Mouse (Mus musculus): ENCODE results near the gene Psmd13. TPM values are rescaled to one million over a fixed set of nuclear protein-coding genes. Genes with fewer than 3 reads are reported as not detected.

The Psmd13 gene
- polyA plus RNA-seq (2021; fragmentation: Nextera tagmentation) = 96.9 and 105 TPM in 2 replicates
- long read RNA-seq, experiment 1, transcript Psmd13-201 (13 exons, 1,989 nt) = major isoform, 150 of 167 reads
- long read RNA-seq, experiment 1, partial matches to known transcripts = 13 of 167 reads
- long read RNA-seq, experiment 1, other reads (novel, unspliced or antisense) = 4 of 167 reads
- long read RNA-seq, experiment 2, transcript Psmd13-201 (13 exons, 1,989 nt) = major isoform, 383 of 400 reads
- long read RNA-seq, experiment 2, partial matches to known transcripts = 2 of 400 reads
- long read RNA-seq, experiment 2, other reads (novel, unspliced or antisense) = 11 of 400 reads

GRCm38 (mm10) chr7:140881696-140882468 is at the start of gene Psmd13, which contains the start of gene Sirt3:
TSS of gene Psmd13 (plus strand) at chr7:140881968.
TSS of gene Sirt3 (minus strand) at chr7:140882309.

DNA sequence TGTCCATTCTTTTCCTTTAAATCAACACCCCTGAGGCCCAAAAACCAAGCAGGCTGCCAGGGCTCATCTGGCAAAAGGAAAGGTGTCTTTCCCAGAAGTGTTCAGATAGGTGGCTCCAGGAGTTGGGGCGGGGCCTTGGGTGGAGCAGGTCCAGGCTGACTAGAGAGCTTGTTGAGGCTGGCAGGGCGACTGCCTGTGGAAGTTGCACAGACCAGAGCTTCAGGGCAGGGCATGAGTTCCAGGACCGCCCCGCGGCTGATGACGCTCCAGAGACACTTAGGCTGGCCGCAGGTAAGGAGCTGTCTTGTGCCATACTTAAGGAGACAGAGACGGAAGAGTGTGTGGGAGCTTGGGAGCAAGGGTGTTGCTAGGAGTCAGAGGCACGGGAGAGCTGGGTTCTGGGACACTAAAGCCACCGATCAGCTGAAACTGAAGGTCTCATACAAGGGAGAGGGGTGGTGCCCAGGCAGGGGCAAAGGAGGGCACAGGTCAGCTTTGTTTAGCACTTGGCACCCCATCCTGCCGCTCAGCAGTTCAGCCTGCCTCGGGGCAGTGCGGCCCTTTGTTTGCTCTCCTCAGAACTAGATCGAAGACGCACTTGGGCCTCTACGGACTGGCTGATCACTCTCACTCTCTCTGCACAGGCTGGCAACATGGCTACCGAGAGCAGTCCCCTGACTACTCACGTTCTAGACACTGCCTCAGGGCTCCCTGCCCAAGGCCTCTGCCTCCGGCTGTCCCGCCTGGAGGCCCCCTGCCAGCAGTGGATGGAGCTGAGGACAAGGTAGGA is 46.6 kb upstream of the Psmd13 start, which contains the start of gene Urah:
Gene Urah, plus strand, starts transcription at position 51 of the 790 bp plus-strand sequence.

GRCm38 (mm10) chr7:140844905-140845665 is 36.7 kb upstream of the Psmd13 start, which contains the start of gene Scgb1c1:
TSS of gene Scgb1c1 (plus strand) at chr7:140845547.

GRCm38 (mm10) chr7:140847755-140848580 is 33.8 kb upstream of the Psmd13 start, which contains the start of gene Odf3:
TSS of gene Odf3 (plus strand) at chr7:140847805.

DNA sequence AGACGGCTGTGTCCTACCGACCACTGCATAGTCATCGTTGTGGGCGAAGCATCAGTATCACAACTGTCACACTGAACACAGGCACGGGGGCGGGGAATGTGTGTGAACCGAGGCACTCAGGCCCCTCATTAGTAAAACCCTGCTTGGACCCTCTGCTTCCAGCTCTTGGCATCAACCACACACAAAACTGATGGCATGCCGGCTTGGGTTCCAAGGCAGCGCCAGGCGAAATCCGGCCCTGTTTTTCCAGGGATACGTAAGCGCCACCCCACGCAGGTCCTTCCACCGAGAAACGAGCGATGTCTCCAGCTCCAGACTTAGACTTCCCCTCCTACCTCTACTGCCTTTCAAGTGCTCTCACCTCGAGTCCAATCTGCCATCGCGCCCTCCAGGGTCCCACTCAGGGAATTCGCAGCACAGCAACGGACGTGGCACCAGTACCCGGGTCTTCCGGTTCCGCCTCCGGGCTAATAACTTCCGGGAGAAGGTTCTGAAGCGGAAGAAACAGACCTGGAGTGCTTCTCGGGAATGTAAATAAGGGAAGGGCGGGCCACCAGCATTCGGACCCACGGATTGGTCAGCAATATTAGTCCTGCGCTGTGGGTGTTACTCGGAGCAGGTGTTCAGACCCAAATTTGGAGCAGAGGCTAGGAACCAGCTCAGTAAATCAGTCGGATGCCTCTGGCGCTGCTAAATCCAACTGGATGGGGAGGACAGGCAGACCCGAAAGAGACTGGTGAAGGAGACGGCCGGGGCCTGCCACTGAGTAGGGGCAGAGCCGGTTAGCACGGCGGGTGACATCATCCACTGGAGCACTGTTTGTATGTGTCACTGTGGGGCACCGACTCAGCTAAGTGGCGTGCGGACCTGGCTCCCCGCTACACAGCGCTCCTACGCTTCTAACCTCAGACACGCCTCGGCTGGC is 25.6 kb upstream of the Psmd13 start, which contains the start of gene Gm45785:
Gene Gm45785, minus strand, starts transcription at position 472 of the 925 bp plus-strand sequence.

DNA sequence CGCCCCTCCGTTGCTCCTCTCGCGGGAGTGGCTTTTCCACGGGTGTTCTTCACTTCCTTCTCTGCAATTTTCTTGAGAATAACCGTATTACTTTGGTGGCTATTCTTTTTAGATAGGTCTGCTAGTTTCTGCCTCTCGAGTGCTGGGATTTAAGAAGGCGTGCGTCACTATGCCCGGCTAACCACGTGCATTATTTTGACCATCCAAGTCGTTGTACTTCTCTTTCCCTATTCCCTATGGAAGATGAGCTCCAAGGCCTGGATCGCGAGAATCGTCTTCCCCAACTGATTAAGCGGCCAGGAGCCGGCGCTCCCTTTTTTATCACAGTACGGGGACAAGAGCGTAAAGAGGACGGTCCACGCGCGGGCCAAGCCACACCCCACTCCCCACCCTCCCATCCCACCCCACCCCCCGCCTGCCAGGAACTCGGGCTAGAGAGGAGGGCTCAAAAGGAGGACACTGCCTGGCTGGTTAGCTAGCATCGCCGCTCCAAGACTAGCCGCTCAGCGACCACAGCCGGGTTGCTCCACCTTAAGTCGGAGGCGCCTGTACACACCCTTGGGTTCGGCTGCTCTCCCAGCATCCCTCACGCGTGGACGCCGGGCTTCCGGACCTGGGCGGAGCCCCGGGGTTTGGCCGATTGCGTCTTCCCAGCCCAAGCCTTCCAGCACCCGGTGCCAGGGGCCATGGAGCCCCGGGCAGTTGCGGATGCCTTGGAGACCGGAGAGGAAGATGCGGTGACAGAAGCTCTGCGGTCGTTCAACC is 24.8 kb upstream of the Psmd13 start, which contains the start of gene Ric8a:
Gene Ric8a, plus strand, starts transcription at position 173 of the 765 bp plus-strand sequence.

DNA sequence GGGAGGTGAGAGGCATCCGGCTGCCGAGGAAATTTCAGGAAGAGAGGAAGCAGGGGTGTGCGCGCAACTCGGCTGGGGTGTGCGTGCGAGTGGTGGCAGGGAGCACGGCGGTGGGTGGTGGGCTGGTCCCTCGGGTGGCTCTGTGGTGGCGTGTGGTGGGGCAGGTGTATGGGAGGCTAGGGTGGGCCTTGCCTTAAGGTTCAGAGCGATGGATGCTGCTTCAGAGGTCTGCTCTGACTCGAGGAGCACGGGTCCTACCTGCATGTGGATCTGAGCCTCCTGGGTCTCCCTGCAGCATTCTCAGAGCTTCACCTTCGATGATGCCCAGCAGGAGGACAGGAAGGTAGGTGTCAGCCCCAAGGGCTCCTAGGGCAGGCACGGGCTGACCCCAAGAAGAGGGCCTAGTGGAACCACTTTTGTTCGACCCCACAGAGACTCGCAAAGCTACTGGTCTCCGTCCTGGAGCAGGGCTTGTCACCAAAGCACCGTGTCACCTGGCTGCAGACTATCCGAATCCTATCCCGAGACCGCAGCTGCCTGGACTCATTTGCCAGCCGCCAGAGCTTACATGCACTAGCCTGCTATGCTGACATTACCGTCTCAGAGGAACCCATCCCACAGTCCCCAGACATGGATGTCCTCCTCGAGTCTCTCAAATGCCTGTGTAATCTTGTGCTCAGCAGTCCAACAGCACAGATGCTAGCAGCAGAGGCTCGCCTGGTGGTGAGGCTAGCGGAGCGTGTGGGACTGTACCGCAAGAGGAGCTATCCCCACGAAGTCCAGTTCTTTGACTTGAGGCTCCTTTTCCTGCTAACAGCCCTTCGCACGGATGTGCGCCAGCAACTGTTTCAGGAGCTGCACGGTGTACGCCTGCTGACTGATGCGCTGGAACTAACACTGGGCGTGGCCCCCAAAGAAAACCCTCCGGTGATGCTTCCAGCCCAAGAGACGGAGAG is 23.9 kb upstream of the Psmd13 start, which contains the start of gene Bet1l:
Gene Bet1l, minus strand, starts transcription at position 28 of the 956 bp plus-strand sequence.

GRCm38 (mm10) chr7:140900220-140900619 is 18.5 kb downstream of the Psmd13 start, which contains the start of gene Cox8b:
TSS of gene Cox8b (minus strand) at chr7:140900446.

GRCm38 (mm10) chr7:140920418-140921029 is 38.8 kb downstream of the Psmd13 start, which contains the start of gene Nlrp6:
TSS of gene Nlrp6 (plus strand) at chr7:140920902.

GRCm38 (mm10) chr7:140941222-140942051 is 59.7 kb downstream of the Psmd13 start, which contains the start of gene Pgghg:
TSS of gene Pgghg (plus strand) at chr7:140941391.

Other genes with a start within 250 kb of the Psmd13 start
- gene Olfr53, start 235.5 kb upstream of the Psmd13 start, polyA plus RNA-seq (2021; fragmentation: Nextera tagmentation) = 0.10 and 0.18 TPM in 2 replicates
- 0.18 and 0.30 TPM in 2 replicates for gene Olfr539, start 222.0 kb upstream of the Psmd13 start, polyA plus RNA-seq (2021; fragmentation: Nextera tagmentation)
- not detected in 2 replicates for gene Olfr45, start 200.0 kb upstream of the Psmd13 start, polyA plus RNA-seq (2021; fragmentation: Nextera tagmentation)
- gene Olfr541, start 184.7 kb upstream of the Psmd13 start, polyA plus RNA-seq (2021; fragmentation: Nextera tagmentation) = not detected in 2 replicates
- 0.65 and 1.8 TPM in 2 replicates for gene Cyp2e1, start 118.2 kb upstream of the Psmd13 start, polyA plus RNA-seq (2021; fragmentation: Nextera tagmentation)
- gene Syce1, start 94.1 kb upstream of the Psmd13 start, polyA plus RNA-seq (2021; fragmentation: Nextera tagmentation) = 0.24 and 0.28 TPM in 2 replicates
- gene Zfp941, start 59.8 kb upstream of the Psmd13 start, polyA plus RNA-seq (2021; fragmentation: Nextera tagmentation) = 7.7 and 10.6 TPM in 2 replicates
- gene Urah, start 47.0 kb upstream of the Psmd13 start, polyA plus RNA-seq (2021; fragmentation: Nextera tagmentation) = 2.4 and 3.5 TPM in 2 replicates
- 0.82 TPM in 1 of 2 replicates, not detected in the other for gene Scgb1c1, start 36.4 kb upstream of the Psmd13 start, polyA plus RNA-seq (2021; fragmentation: Nextera tagmentation)
- not detected in 2 replicates for gene Odf3, start 34.2 kb upstream of the Psmd13 start, polyA plus RNA-seq (2021; fragmentation: Nextera tagmentation)
- gene Gm45785, start 25.6 kb upstream of the Psmd13 start, polyA plus RNA-seq (2021; fragmentation: Nextera tagmentation) = 3.0 TPM in 1 of 2 replicates, not detected in the other
- gene Ric8a, start 25.0 kb upstream of the Psmd13 start, polyA plus RNA-seq (2021; fragmentation: Nextera tagmentation) = 52.9 and 59.6 TPM in 2 replicates
- gene Bet1l, start 24.4 kb upstream of the Psmd13 start, polyA plus RNA-seq (2021; fragmentation: Nextera tagmentation) = 72.6 and 88.5 TPM in 2 replicates
- gene Sirt3, start 341 bp downstream of the Psmd13 start, polyA plus RNA-seq (2021; fragmentation: Nextera tagmentation) = 114 and 117 TPM in 2 replicates
- gene Cox8b, start 18.5 kb downstream of the Psmd13 start, polyA plus RNA-seq (2021; fragmentation: Nextera tagmentation) = 2.6 and 126 TPM in 2 replicates
- 0.16 and 0.31 TPM in 2 replicates for gene Nlrp6, start 38.9 kb downstream of the Psmd13 start, polyA plus RNA-seq (2021; fragmentation: Nextera tagmentation)
- gene Pgghg, start 59.4 kb downstream of the Psmd13 start, polyA plus RNA-seq (2021; fragmentation: Nextera tagmentation) = 1.6 and 2.2 TPM in 2 replicates
- gene Ifitm5, start 68.3 kb downstream of the Psmd13 start, polyA plus RNA-seq (2021; fragmentation: Nextera tagmentation) = not detected in 2 replicates
- not detected in 2 replicates for gene Gm45717, start 74.0 kb downstream of the Psmd13 start, polyA plus RNA-seq (2021; fragmentation: Nextera tagmentation)
- gene Ifitm2, start 74.0 kb downstream of the Psmd13 start, polyA plus RNA-seq (2021; fragmentation: Nextera tagmentation) = 51.2 and 53.5 TPM in 2 replicates
- 4.4 and 5.5 TPM in 2 replicates for gene Ifitm1, start 85.3 kb downstream of the Psmd13 start, polyA plus RNA-seq (2021; fragmentation: Nextera tagmentation)
- gene Ifitm3, start 128.8 kb downstream of the Psmd13 start, polyA plus RNA-seq (2021; fragmentation: Nextera tagmentation) = 59.4 and 78.8 TPM in 2 replicates
- 0.31 TPM in 1 of 2 replicates, not detected in the other for gene Ifitm6, start 136.0 kb downstream of the Psmd13 start, polyA plus RNA-seq (2021; fragmentation: Nextera tagmentation)
- not detected in 2 replicates for gene Gm17387, start 147.2 kb downstream of the Psmd13 start, polyA plus RNA-seq (2021; fragmentation: Nextera tagmentation)
- 16.5 and 19.8 TPM in 2 replicates for gene B4galnt4, start 179.1 kb downstream of the Psmd13 start, polyA plus RNA-seq (2021; fragmentation: Nextera tagmentation)
- gene Pkp3, start 196.2 kb downstream of the Psmd13 start, polyA plus RNA-seq (2021; fragmentation: Nextera tagmentation) = 0.25 and 0.46 TPM in 2 replicates
- gene Sigirr, start 218.6 kb downstream of the Psmd13 start, polyA plus RNA-seq (2021; fragmentation: Nextera tagmentation) = 1.5 and 1.6 TPM in 2 replicates
- gene Ano9, start 235.8 kb downstream of the Psmd13 start, polyA plus RNA-seq (2021; fragmentation: Nextera tagmentation) = 0.04 TPM in 1 of 2 replicates, not detected in the other
- gene Ptdss2, start 240.4 kb downstream of the Psmd13 start, polyA plus RNA-seq (2021; fragmentation: Nextera tagmentation) = 38.2 and 41.7 TPM in 2 replicates